Mouse (Mus musculus) small intestine, adult 2 months (tissue): ENCODE measurements at regions not wholly inside any gene's neighbourhood (a gene's known extent, or its start where the extent isn't known, plus 50 kb on each side); places are given as distances from the start of the nearest gene placed in this dataset.

ENCODE experiments used
- CTCF ChIP-seq: fragments of 200-500 bp; IDR thresholded peaks from 2 replicates; pipeline ENCODE4 v1.5.1; 2012; ENCODE audit warnings: low read depth, mild to moderate bottlenecking, control low read depth, inconsistent platforms, low read length, moderate library complexity, mixed read lengths; ENCODE audit not compliant: insufficient replicate concordance, insufficient read length; ENCODE audit errors: extremely low read depth
- POLR2A ChIP-seq: fragments of 200-500 bp; IDR thresholded peaks from 2 replicates; pipeline ENCODE4 v1.6.1; 2012; ENCODE audit warnings: low read depth, mild to moderate bottlenecking, control low read depth, inconsistent platforms, low read length, moderate library complexity

DNA sequence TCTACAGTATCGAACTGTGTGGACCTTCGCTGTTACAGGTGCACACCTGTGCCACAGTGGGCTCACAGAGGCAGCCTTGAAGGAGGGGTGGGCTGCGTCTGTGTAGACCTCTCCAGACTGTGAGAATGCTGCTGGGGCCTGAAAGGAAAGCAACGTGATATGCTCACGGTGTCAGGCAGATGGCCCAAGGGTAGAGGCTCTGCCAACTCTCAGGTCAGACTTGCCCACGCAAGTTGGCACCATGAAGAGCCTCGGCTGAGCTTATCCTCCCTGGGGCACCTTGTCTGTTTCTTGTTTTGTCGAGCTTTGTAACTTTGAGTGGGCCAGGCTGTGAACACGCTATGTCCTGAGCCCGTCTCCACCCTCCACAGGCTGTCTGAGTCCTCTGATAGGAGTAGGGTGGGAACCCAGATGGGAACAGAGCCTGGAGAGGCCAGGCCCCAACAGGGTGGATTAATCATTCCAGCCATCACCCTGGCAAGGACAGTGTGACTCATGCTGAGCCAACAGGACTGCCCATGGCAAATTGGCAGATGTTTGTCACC, 558.6 kb downstream of the Vrk1 start:
- TF ChIP-seq POLR2A: no peak
- TF ChIP-seq CTCF: no peak
